Mouse (Mus musculus): ENCODE results near the gene Cpvl.

Cpvl gene

GRCm38 (mm10) chr6:53937143-53938134 is 41.0 kb downstream of the Cpvl start:
- no peak for DNase-seq (ENCODE audit: low read depth)

GRCm38 (mm10) chr6:53931605-53932004 is 46.9 kb downstream of the Cpvl start:
- DNase-seq (ENCODE audit: low read depth), result no peak

DNA sequence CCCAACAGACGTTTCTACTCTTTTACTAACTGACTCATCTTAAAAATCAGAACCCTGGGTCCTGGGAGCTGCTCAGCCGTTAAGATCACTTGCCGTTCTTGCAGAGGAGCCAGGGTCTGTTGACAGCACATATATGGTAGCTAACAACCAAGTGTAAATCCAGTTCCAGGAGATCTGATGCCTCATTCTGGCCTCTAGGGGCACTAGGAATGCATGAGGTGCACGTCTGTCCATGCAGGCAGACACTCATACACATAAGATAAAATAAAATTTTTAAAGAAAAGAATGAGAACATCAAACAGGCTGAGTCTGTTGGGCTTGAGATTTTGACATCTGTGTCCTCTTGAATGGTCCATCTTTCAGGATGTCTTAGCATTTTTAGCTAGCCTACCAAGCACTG is 48.6 kb downstream of the Cpvl start:
- DNase-seq (ENCODE audit: low read depth), result no peak

GRCm38 (mm10) chr6:53926197-53926596 is 52.3 kb downstream of the Cpvl start:
- no peak for DNase-seq (ENCODE audit: low read depth)

- no peak for DNase-seq (ENCODE audit: low read depth)
These were observed 53.3 kb downstream of the Cpvl start for GRCm38 (mm10) chr6:53925192-53925591.

GRCm38 (mm10) chr6:53920041-53920440 is 58.4 kb downstream of the Cpvl start:
- DNase-seq (ENCODE audit: low read depth), result no peak

GRCm38 (mm10) chr6:53917026-53917558 is 61.4 kb downstream of the Cpvl start:
- no peak for DNase-seq (ENCODE audit: low read depth)

- DNase-seq (ENCODE audit: low read depth), result no peak
These were observed 63.1 kb downstream of the Cpvl start for GRCm38 (mm10) chr6:53915347-53915746.

GRCm38 (mm10) chr6:53913151-53913550 is 65.3 kb downstream of the Cpvl start:
- DNase-seq (ENCODE audit: low read depth), result no peak

DNA sequence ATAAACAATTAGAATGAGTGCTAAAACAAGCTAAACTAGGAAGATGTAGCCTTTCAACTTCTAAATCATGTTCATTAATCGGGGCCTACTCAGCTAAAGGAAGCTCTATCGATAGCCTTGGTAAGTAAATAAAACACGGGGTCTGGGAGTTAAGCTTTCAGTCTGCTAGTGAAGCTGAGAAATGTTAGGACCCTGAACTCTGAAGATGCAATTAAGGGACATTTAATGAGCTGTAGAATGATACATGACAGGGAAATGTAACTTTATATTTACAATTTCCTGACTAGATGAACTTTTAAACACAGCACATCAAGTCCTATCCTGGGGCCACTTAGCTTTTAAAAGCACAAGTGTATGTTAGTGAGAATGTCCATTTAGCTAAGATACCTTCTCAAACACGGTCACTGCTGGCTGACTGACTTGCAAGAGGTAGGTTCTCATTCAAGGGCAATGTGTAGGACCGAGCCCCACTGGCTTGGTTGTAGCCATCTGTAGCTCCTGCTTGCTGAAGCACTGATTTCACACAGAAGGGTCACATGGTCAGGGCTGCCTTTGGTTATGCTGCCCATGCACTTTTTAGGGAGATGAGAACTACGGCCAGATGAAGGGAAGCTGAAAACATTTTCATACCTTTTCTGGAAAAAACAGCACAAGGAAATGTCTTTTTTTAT is 66.2 kb downstream of the Cpvl start:
- DNase-seq (ENCODE audit: low read depth), result no peak

DNA sequence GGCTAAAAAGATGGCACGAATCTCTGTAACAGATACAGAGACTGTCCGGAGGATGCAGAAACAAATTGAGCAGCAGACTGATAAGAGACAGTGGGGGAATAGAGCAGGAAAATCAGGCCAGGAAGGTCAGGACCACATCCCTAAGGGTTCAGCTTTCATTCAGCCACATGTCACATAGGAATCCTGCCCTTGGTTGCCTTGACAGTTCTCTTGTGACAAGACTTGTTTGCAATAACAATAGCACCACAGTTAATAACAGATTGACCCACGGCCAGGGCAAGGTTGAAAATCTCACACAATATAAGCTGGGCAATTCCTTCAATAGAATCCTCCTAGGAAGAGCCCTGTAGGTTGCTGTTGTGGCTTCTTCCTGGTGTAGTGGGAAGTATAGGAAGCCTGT is 68.5 kb downstream of the Cpvl start:
- DNase-seq (ENCODE audit: low read depth), result no peak

- no peak for DNase-seq (ENCODE audit: low read depth)
These were observed 69.0 kb downstream of the Cpvl start for GRCm38 (mm10) chr6:53909446-53909845.

DNA sequence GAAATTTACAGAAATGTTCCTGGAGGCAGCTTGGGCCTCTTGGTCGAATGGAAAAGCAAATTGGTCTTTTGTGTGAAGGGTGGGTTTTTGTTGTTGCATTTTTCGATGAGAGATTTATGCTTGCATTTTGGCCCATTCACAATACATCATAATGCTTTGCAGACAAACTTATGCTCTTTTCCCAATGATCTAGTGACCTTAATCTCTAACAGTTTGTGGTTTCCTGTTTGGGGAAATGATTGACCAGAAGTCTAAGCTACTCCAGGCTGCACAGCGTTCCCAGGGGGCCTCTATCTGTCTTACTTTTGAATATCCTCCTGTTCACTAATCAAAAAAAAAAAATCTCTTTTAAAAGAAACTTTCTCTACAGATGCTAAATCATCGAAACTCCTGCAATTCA is 71.6 kb downstream of the Cpvl start:
- DNase-seq (ENCODE audit: low read depth), result no peak

GRCm38 (mm10) chr6:53906051-53906462 is 72.4 kb downstream of the Cpvl start:
- DNase-seq (ENCODE audit: low read depth), result no peak

DNA sequence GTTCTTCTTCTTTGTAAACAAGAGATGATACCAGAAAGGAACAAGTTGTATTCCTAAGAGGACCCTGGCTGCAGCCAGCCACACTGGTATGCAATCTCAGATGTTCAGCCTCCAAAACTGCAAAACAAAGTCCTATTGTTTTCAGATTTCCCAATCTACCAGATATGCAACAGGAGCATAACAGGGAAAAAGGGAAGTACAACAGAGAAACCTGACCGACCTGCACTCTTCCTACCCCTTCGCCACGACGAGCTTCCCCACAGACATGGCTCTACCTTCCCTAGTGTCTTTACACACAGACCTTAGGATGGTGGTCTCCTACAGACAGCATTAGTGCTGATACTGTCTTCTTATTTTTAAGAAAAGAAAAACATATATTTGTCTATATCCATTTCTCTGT is 72.9 kb downstream of the Cpvl start:
- no peak for DNase-seq (ENCODE audit: low read depth)

DNA sequence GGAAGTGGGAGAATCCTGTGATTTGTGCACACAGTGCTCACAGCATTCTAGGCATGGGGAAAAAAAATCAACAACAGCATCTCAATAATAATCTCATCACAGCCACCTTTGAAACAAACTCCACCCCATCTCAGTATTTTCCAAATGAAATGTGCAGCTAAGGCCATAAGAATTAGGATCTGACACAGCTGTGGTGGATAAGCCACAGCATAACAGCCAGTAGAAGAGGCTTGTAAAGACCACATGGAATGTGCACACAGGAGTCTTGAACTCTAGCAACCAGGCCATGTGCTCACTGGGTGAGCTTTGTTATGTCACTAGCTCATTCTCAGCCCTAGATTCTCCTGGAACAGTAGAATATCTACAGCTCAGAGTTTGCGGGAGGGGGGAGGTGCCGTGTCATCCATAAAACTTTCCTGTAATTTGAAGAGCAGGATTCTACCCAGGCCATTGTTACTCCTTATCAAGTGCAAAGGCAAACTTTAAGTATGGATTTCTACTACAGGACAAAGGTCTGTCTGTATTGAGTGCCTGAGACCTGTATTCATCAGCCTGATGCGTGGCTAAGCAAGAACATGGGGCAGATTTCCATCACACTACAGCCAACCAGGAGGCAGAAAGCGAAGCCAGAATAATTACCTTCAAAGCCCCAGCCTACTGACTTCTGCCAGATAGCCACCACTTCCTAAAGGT is 73.6 kb downstream of the Cpvl start:
- no peak for DNase-seq (ENCODE audit: low read depth)

DNA sequence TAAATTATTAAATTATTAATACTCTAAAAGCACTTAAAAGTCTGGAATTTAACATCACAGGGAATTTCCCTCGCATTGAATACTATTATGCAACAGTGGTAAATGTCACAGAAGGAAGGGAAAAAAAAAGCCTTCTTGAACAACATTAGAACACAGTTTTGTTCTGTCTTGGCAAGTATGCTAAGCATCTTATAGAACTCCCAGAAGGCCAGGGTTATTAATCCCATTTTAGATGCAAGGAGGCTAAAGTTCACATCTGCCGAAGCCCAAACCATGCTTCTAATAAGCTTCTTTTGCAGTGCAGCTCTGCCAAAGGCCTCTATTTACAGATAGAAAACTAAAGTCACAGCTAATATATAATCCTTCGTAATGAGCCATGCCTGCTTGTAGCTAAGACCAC is 74.3 kb downstream of the Cpvl start:
- DNase-seq (ENCODE audit: low read depth), result no peak

GRCm38 (mm10) chr6:53901741-53902140 is 76.7 kb downstream of the Cpvl start:
- no peak for DNase-seq (ENCODE audit: low read depth)

- no peak for DNase-seq (ENCODE audit: low read depth)
These were observed 80.5 kb downstream of the Cpvl start for GRCm38 (mm10) chr6:53897872-53898464.

DNA sequence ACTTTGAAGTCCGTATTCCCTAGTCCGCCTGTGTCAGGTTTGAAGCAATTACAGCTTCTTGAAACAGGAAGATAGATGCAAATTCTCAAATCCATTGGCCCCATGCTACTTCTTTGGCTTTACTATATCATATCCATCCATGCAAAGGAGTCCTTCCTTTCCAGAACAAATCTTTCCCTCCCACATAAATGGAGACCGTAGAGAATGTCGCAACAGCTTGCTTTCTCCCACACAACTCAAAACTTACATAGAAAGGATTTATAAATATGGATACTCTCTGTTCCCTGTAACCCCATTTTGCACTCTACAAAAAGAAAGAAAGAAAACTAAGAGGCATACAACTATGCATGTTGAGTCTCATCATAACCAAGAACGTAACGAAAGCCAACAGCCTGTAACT is 81.3 kb downstream of the Cpvl start:
- DNase-seq (ENCODE audit: low read depth), result no peak

DNA sequence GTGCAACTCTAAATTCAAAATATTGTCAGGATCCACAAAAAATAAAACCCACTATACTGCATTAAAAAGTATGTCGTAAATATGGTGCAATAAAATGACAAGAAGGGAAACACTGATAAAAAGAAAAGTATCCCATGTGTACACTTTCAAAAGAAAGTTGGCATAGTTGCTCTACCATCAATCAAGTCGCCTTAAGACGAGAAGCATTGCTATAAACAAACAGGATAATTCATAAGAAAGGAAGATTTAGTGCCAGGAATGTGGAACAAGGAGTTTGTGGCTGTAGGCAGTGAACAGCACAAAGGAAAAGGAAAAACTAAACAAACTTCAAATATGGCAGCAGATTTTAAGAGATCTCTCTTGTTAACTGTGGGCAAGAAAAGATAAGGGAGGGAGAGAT is 84.7 kb downstream of the Cpvl start:
- no peak for DNase-seq (ENCODE audit: low read depth)

- no peak for DNase-seq (ENCODE audit: low read depth)
These were observed 87.4 kb downstream of the Cpvl start for GRCm38 (mm10) chr6:53891109-53891508.
